Mouse (Mus musculus): ENCODE measurements around the gene Acoxl. TPM values are rescaled to one million over a fixed set of nuclear protein-coding genes. Genes with fewer than 3 reads are reported as not detected.

The Acoxl gene
- polyA plus RNA-seq, 1 experiment from 2014 or later = 0.12 TPM

DNA sequence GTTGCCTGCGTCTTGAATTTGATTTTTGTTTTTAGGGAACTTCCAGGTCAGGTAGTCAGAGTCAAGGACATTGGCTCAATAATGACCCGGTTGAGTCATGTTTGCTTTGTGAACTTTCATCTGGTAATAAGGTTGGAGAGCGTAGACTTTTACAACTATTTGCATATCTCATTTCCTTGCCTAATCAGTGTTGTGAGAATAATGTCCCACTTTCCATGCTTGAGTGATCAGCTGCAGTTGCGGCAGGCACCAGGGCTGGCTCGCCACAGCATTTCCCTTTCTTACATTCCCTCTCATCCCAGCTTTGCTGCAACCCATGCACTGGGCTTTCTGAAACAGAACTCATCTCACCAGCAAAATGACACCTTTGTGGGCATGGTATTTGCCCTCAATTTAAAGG lies 59.0 kb downstream of the Acoxl start:
- Histone ChIP-seq H3K4me3 (no peak overlapping the region), H3K27ac (replicated peaks) (no peak overlapping the region), H3K4me1 (no peaks in the 10 kb centered on the region), H3K4me2 (no peak overlapping the region), H3K9me3 (0 out of 2 replicates have a peak, but pooled peaks cover 4% of the 10 kb centered on the region), H3K27me3 (replicated peaks) (0 out of 2 replicates have a peak, but pooled peaks cover 3% of the 10 kb centered on the region), H3K9ac (no peak overlapping the region), H3K36me3 (no peaks in the 10 kb centered on the region)
- 64% methylated on average over 5 of the region's 5 CpGs for WGBS
- ATAC-seq (ENCODE audit: extremely low read depth, insufficient number of reproducible peaks, low FRiP score, low TSS enrichment) = no peak

DNA sequence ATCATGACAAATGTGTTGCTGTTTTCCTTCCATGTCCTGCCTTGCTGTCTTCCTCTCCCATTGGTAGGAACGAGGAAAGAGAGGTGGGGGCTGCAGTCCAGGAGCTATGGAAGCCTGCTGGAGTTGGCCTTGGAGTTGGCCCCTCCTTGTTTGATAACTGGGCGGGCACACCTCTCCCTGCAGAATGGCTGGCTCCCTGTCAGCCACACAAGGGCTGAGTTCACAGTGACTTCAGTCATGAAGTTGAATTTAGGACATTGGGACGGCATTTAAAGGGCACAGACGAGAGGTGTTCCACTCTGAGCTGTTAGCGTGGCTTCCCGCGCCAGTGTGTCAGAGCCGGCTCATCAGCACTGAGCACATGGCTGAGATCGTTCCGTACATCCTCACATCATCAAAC lies 66.2 kb downstream of the Acoxl start:
- Histone ChIP-seq H3K36me3 (no peaks in the 10 kb centered on the region), H3K4me1 (peaks cover 19% of the 10 kb centered on the region), H3K9me3 (no peaks in the 10 kb centered on the region), H3K4me2 (no peak overlapping the region), H3K4me3 (no peak overlapping the region), H3K27me3 (replicated peaks) (peaks cover 20% of the 10 kb centered on the region), H3K9ac (no peak overlapping the region), H3K27ac (replicated peaks) (no peak overlapping the region)
- ATAC-seq (ENCODE audit: extremely low read depth, insufficient number of reproducible peaks, low FRiP score, low TSS enrichment) = no peak
- 68% methylated on average over 10 of the region's 10 CpGs for WGBS

DNA sequence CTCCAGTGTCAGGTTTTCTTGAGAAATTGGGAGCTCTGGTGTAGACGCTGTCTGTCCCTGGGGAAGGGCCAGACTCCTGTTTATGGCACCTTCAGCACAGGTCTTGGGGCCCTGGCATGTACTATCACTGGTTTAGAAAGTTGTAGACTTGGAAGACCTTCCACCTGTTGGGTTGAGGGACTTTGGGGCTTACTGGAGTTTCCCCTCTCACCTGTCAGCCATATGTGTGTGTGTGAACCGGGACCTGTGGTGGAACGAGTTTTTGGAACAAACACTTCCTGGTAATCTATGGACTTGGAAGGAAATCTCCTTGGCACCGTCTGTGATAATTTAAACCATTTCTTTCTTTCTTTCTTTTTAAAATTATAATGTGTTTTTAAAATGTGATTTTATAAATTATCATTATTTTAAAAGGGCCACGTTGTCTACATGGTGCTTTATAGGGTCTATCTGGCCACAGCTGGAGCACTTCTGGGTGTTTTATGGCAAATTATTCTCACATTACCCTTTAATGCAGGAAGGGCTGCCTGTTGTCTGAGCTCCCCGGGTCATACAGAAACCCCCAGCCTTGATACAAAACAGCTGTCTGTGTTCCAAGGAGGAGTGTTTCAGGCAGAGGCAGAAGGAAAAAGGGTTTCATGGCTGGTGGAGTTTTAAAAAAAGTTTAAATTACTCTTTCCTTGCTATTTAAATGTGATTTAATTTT lies 68.5 kb downstream of the Acoxl start:
- Histone ChIP-seq H3K27me3 (replicated peaks) (peaks cover 20% of the 10 kb centered on the region), H3K9me3 (no peaks in the 10 kb centered on the region), H3K9ac (no peak overlapping the region), H3K4me3 (no peak overlapping the region), H3K36me3 (no peaks in the 10 kb centered on the region), H3K4me1 (peaks cover 19% of the 10 kb centered on the region), H3K4me2 (no peak overlapping the region), H3K27ac (replicated peaks) (no peak overlapping the region)
- ATAC-seq (ENCODE audit: extremely low read depth, insufficient number of reproducible peaks, low FRiP score, low TSS enrichment) = no peak
- WGBS = 58% methylated on average over 6 of the region's 6 CpGs

DNA sequence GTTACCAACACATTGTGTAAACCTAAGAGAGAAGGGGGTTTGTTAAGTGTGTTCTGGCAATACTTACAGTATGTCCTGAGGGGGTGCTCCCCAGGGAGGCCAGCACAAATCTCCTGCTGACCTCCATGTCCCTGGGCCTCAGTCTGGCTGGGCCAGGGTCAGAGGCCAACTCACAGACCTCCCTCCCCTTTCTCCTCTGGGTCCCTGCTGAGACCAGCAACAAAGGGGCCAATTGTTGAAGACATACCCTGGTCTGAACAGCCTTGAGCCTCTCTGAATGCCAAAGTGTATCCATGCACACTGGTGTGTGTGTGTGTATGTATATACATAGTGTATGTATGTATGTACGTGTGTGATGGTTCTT lies 69.0 kb downstream of the Acoxl start:
- Histone ChIP-seq H3K4me3 (no peak overlapping the region), H3K9me3 (no peaks in the 10 kb centered on the region), H3K27me3 (replicated peaks) (peaks cover 20% of the 10 kb centered on the region), H3K9ac (no peak overlapping the region), H3K4me2 (no peak overlapping the region), H3K4me1 (peaks cover 19% of the 10 kb centered on the region), H3K36me3 (no peaks in the 10 kb centered on the region), H3K27ac (replicated peaks) (no peak overlapping the region)
- WGBS = 78% methylated on average over 1 of the region's 1 CpGs
- no peak for ATAC-seq (ENCODE audit: extremely low read depth, insufficient number of reproducible peaks, low FRiP score, low TSS enrichment)

DNA sequence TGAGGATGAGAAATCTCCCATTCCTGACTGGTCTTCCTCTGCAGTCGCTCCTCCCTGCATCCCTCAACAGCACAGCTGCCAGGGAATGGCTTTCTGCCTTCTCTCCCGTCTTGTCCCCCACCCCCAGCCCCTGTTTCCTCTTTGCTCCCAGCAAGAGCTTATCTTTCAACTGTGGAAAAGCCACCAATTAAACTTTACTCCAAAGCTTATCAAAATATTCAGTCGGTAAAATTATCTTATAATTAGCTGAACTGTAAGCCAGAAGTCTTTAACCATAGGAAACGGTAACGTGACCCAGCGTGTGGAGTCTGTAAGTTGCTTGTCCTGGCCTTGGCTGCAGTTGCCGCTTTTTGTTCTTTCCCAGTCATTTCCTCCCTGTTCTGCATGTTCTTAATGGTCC lies 70.2 kb downstream of the Acoxl start:
- Histone ChIP-seq H3K27me3 (replicated peaks) (peaks cover 17% of the 10 kb centered on the region), H3K9me3 (no peaks in the 10 kb centered on the region), H3K4me2 (no peak overlapping the region), H3K4me3 (no peak overlapping the region), H3K36me3 (no peaks in the 10 kb centered on the region), H3K4me1 (peaks cover 19% of the 10 kb centered on the region), H3K9ac (no peak overlapping the region), H3K27ac (replicated peaks) (no peak overlapping the region)
- 31% methylated on average over 7 of the region's 7 CpGs for WGBS
- ATAC-seq (ENCODE audit: extremely low read depth, insufficient number of reproducible peaks, low FRiP score, low TSS enrichment) = no peak

DNA sequence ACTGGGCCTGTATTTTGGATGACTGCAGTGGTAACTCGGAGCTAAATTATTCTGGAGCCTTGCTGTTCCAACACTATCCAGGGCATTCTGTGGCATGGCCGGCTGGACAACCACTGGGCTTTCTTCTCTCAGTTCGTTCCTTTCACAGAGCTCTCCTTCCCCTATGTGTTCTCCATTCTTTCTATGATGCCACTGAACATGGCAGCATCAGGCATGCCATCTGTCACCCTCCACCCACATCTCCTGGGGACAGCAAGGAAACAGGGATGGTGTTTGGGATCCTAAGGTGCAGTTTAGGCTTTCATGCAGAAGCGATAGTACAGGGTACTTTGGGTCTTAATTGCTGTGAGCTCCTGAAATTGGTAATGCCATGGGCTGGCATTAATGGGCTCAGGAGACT lies 71.1 kb downstream of the Acoxl start:
- WGBS = 83% methylated on average over 4 of the region's 4 CpGs
- no peaks in the 10 kb centered on the region for H3K9me3 ChIP-seq
- H3K4me1 ChIP-seq = peaks cover 23% of the 10 kb centered on the region
- ATAC-seq (ENCODE audit: extremely low read depth, insufficient number of reproducible peaks, low FRiP score, low TSS enrichment) = no peak
- H3K4me3 ChIP-seq = no peak overlapping the region
- H3K9ac ChIP-seq = no peak overlapping the region
- H3K27ac ChIP-seq (replicated peaks) = no peak overlapping the region
- H3K27me3 ChIP-seq (replicated peaks) = peaks cover 11% of the 10 kb centered on the region
- no peaks in the 10 kb centered on the region for H3K36me3 ChIP-seq
- H3K4me2 ChIP-seq = no peak overlapping the region

DNA sequence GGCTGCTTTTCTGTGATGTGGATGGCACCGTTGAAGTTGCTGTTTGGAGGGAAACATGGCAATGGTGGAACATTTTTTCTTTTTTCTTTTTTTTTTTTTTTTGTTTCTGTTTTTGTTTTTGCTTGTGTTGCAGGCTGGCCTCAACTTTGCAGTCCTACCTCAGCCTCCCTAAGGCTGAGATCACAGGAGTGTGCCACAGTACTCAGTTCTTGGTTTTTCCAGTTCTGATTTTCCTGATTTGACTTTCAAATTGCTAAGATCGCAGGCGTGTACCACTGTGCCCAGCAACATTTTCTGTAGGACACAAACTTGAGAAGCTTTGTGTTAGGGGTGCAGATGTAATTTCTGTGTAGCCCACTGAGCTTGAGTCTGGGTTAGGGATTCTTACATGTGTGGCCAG lies 72.9 kb downstream of the Acoxl start:
- ATAC-seq (ENCODE audit: extremely low read depth, insufficient number of reproducible peaks, low FRiP score, low TSS enrichment) = no peak
- H3K9me3 ChIP-seq = no peaks in the 10 kb centered on the region
- H3K4me1 ChIP-seq = peaks cover 23% of the 10 kb centered on the region
- no peak overlapping the region for H3K4me2 ChIP-seq
- 88% methylated on average over 3 of the region's 3 CpGs for whole genome bisulfite sequencing
- H3K27me3 ChIP-seq (replicated peaks) = peaks cover 10% of the 10 kb centered on the region; the same call in 1 of the 2 replicates
- H3K36me3 ChIP-seq = no peaks in the 10 kb centered on the region
- H3K9ac ChIP-seq = no peak overlapping the region
- no peak overlapping the region for H3K4me3 ChIP-seq
- no peak overlapping the region for H3K27ac ChIP-seq (replicated peaks)

DNA sequence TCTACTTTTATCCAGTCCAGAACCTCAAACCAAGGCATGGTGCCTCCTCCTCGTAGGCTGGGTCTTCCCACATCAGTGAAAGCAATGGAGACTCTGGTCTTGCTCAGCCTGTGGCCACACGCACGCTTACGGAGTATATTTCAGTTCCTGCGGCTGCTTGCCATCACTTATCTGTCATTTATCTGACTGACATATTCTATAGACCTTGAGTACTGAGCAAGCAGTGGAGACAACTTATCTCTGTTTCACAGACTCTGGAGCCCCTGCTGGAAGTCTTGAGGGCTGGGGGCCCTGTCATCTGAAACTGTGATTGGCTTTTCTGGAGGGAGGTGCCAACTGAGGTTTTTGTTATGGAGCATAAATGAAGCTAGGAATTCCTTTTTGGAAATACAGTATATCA lies 75.4 kb downstream of the Acoxl start:
- peaks cover 10% of the 10 kb centered on the region; the same call in 1 of the 2 replicates for H3K27me3 ChIP-seq (replicated peaks)
- no peaks in the 10 kb centered on the region for H3K9me3 ChIP-seq
- H3K4me1 ChIP-seq = peaks cover 8% of the 10 kb centered on the region; the same call in 1 of the 2 replicates
- no peak overlapping the region for H3K27ac ChIP-seq (replicated peaks)
- WGBS = 33% methylated on average over 5 of the region's 5 CpGs
- no peak for ATAC-seq (ENCODE audit: extremely low read depth, insufficient number of reproducible peaks, low FRiP score, low TSS enrichment)
- H3K4me3 ChIP-seq = no peak overlapping the region
- no peak overlapping the region for H3K9ac ChIP-seq
- no peaks in the 10 kb centered on the region for H3K36me3 ChIP-seq
- H3K4me2 ChIP-seq = no peak overlapping the region

DNA sequence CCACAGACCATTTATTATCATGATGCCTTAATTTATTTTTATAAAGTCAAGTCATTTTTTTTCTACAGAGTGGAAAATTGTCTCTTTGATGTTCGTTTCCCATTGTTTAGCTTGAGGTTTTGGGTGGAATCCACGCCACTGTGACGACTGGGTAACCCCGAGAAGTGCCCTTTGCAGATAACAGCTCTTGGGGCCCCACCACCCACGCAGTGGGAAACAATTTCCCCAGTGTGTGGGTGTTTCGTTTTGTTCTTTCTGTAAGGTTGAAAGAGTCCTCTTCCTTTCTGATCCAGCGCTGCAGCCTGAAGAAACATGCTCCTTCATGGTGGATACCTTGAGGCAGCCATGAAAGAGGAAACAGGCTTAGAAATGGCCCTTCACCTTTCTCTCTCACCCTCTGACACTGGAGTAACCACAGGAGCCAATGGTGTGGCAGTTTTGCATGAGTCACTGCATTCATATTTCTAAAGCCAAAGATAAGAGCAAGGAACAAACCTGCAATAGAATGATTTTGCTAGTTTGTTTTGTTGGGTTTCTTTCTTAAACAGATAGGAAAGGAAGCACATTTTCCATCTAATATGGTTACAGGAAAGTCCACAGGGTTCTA lies 78.2 kb downstream of the Acoxl start:
- H3K9me3 ChIP-seq = no peaks in the 10 kb centered on the region
- H3K4me3 ChIP-seq = no peak overlapping the region
- no peaks in the 10 kb centered on the region for H3K36me3 ChIP-seq
- peaks cover 7% of the 10 kb centered on the region; the same call in 1 of the 2 replicates for H3K27me3 ChIP-seq (replicated peaks)
- H3K27ac ChIP-seq (replicated peaks) = no peak overlapping the region
- H3K9ac ChIP-seq = no peak overlapping the region
- H3K4me2 ChIP-seq = no peak overlapping the region
- peaks cover 4% of the 10 kb centered on the region; the same call in 1 of the 2 replicates for H3K4me1 ChIP-seq
- WGBS = 52% methylated on average over 7 of the region's 7 CpGs
- ATAC-seq (ENCODE audit: extremely low read depth, insufficient number of reproducible peaks, low FRiP score, low TSS enrichment) = no peak

DNA sequence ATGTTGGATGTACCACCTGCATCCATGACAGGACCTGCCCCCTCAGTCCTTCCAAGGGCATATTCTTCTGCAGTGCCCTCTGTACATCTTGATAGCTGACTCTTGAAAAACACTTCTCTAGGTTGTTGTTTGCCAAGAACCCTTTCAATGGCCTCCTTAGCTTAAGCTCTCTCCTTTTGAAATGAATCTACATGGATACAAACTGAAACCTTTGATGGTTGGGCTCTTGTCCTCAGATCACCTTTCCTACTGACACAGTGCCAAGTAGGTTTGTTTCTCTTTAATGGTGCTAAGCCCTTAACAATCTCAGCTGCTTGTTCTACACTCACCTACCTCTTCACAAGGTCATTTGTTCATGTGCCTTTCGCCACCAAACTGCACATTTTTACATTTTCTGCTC lies 81.1 kb downstream of the Acoxl start:
- no peaks in the 10 kb centered on the region for H3K9me3 ChIP-seq
- H3K4me1 ChIP-seq = peaks cover 13% of the 10 kb centered on the region
- H3K27ac ChIP-seq (replicated peaks) = no peak overlapping the region
- H3K27me3 ChIP-seq (replicated peaks) = peaks cover 11% of the 10 kb centered on the region; the same call in 1 of the 2 replicates
- H3K36me3 ChIP-seq = no peaks in the 10 kb centered on the region
- H3K4me3 ChIP-seq = no peak overlapping the region
- no peak overlapping the region for H3K4me2 ChIP-seq
- 75% methylated on average over 1 of the region's 1 CpGs for WGBS
- ATAC-seq (ENCODE audit: extremely low read depth, insufficient number of reproducible peaks, low FRiP score, low TSS enrichment) = no peak
- H3K9ac ChIP-seq = no peak overlapping the region

DNA sequence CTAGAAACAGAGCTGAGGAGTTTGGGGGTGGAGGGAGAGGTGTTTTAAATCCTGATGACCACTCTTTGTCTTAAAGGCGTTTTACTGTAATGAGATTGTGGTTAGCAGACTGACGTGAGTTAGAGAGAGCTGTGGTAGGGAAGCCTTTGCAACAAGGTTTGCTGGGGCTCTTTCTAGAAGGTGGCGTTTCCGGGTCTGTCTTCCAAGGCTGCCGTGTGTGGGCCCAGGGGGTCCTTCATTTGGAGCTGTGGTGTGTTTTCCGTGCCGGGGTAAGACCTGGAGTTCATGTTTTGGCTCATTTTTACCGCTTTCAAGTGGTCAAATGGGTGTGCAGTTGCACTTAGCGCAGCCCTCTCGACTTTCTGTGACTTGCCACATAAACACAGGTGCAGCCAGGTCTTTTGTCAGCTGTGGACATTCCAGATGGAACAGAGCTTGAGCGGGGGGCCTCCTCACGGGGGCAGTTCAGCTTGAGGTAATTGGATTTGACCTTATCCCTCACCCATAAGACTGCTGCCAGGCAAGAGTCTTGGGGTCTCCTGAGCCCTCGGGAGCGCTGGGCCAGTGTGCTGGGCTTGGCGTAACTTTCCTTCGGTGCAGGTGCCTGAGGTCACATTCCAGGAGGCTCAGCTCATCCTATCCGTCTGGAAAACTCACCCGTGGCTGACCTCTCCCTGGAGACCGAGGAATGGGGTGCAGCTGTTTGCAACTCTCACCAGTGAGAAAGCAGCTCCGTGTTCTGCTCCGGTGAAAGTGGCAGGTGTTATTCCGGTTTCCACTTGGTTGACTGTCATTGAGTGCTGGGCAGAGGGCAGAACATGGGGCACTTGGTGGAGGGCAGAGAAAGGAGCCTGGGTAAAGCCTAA lies 83.6 kb downstream of the Acoxl start:
- H3K27ac ChIP-seq (replicated peaks) = no peak overlapping the region

More for the DNA sequence above, 83.6 kb downstream of the Acoxl start:
- no peaks in the 10 kb centered on the region for H3K36me3 ChIP-seq
- no peaks in the 10 kb centered on the region for H3K9me3 ChIP-seq
- H3K4me2 ChIP-seq = peak overlapping the region; percentile 43
- peaks cover 11% of the 10 kb centered on the region; the same call in 1 of the 2 replicates for H3K27me3 ChIP-seq (replicated peaks)
- WGBS = 47% methylated on average over 22 of the region's 22 CpGs
- H3K4me3 ChIP-seq = no peak overlapping the region
- peaks cover 16% of the 10 kb centered on the region for H3K4me1 ChIP-seq
- H3K9ac ChIP-seq = no peak overlapping the region
- no peak for ATAC-seq (ENCODE audit: extremely low read depth, insufficient number of reproducible peaks, low FRiP score, low TSS enrichment)

Measured in heart, embryonic 13.5 days (tissue).